Mouse (Mus musculus): ENCODE data around the gene Dap. TPM values are rescaled to one million over a fixed set of nuclear protein-coding genes. Genes with fewer than 3 reads are reported as not detected.
A peak's percentile ranks its signal among the peaks of the same experiment; 100 is the strongest.

The Dap gene
- polyA plus RNA-seq, 1 experiment from 2014 or later, result 107 TPM

DNA sequence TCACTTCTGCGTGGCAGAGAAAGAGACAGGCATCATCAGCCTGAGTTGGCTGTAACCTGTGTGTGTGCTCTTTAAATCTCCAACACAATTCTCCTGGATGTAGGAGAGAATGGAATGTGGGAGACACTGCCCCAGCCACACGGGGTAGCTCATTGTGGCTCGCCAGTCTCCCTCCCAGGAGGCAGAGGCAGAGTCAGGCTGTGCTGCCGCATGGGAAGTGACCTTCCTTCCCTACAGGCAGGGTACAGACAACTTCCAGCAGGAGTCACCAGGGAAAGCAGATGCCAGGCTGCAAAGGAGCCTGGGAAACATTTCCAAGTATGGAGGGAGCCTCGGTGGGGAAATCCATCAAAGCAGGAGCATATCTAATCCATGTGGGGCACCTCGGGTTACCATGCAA lies 81.1 kb downstream of the Dap start:
- H3K4me3 ChIP-seq (ENCODE audit: low read depth, low read length), result no peak overlapping the region
- H3K4me1 ChIP-seq (ENCODE audit: control insufficient read depth, insufficient read depth, low read length), result 0 out of 2 replicates have a peak, but pooled peaks cover 3% of the 10 kb centered on the region
- H3K27ac ChIP-seq (ENCODE audit: low read length), result no peak overlapping the region
- ATAC-seq (ENCODE audit: insufficient number of reproducible peaks, insufficient read depth, low FRiP score, low read depth), result no peak
- no peaks in the 10 kb centered on the region for H3K27me3 ChIP-seq (ENCODE audit: control insufficient read depth, insufficient read depth, low read length)
- WGBS, result 42% methylated on average over 6 of the region's 6 CpGs
- H3K9me3 ChIP-seq (ENCODE audit: control insufficient read depth, low read depth, low read length), result no peaks in the 10 kb centered on the region
- no peak overlapping the region for H3K4me2 ChIP-seq (replicated peaks; ENCODE audit: low read depth, low read length)
- H3K9ac ChIP-seq (replicated peaks; ENCODE audit: low read depth, low read length), result no peak overlapping the region
- H3K36me3 ChIP-seq (ENCODE audit: control insufficient read depth, insufficient read depth, low read length), result no peaks in the 10 kb centered on the region

GRCm38 (mm10) chr15:31306726-31307125 lies 82.6 kb downstream of the Dap start:
- no peak overlapping the region for H3K9ac ChIP-seq (replicated peaks; ENCODE audit: low read depth, low read length)
- H3K9me3 ChIP-seq (ENCODE audit: control insufficient read depth, low read depth, low read length), result no peaks in the 10 kb centered on the region
- H3K36me3 ChIP-seq (ENCODE audit: control insufficient read depth, insufficient read depth, low read length), result no peaks in the 10 kb centered on the region
- no peaks in the 10 kb centered on the region for H3K27me3 ChIP-seq (ENCODE audit: control insufficient read depth, insufficient read depth, low read length)
- no peak overlapping the region for H3K27ac ChIP-seq (ENCODE audit: low read length)
- no peak overlapping the region for H3K4me2 ChIP-seq (replicated peaks; ENCODE audit: low read depth, low read length)
- 0 out of 2 replicates have a peak, but pooled peaks cover 3% of the 10 kb centered on the region for H3K4me1 ChIP-seq (ENCODE audit: control insufficient read depth, insufficient read depth, low read length)
- H3K4me3 ChIP-seq (ENCODE audit: low read depth, low read length), result no peak overlapping the region
- no peak for ATAC-seq (ENCODE audit: insufficient number of reproducible peaks, insufficient read depth, low FRiP score, low read depth)
- WGBS, result 85% methylated on average over 4 of the region's 4 CpGs

- Histone ChIP-seq H3K36me3 (ENCODE audit: control insufficient read depth, insufficient read depth, low read length) (no peaks in the 10 kb centered on the region), H3K4me1 (ENCODE audit: control insufficient read depth, insufficient read depth, low read length) (no peaks in the 10 kb centered on the region), H3K27me3 (ENCODE audit: control insufficient read depth, insufficient read depth, low read length) (no peaks in the 10 kb centered on the region), H3K4me3 (ENCODE audit: low read depth, low read length) (no peak overlapping the region), H3K27ac (ENCODE audit: low read length) (no peak overlapping the region), H3K9me3 (ENCODE audit: control insufficient read depth, low read depth, low read length) (no peaks in the 10 kb centered on the region), H3K9ac (replicated peaks; ENCODE audit: low read depth, low read length) (no peak overlapping the region), H3K4me2 (replicated peaks; ENCODE audit: low read depth, low read length) (no peak overlapping the region)
- no peak for ATAC-seq (ENCODE audit: insufficient number of reproducible peaks, insufficient read depth, low FRiP score, low read depth)
- WGBS, result 67% methylated on average over 15 of the region's 15 CpGs
Observed at GRCm38 (mm10) chr15:31309526-31309925, 85.4 kb downstream of the Dap start.

DNA sequence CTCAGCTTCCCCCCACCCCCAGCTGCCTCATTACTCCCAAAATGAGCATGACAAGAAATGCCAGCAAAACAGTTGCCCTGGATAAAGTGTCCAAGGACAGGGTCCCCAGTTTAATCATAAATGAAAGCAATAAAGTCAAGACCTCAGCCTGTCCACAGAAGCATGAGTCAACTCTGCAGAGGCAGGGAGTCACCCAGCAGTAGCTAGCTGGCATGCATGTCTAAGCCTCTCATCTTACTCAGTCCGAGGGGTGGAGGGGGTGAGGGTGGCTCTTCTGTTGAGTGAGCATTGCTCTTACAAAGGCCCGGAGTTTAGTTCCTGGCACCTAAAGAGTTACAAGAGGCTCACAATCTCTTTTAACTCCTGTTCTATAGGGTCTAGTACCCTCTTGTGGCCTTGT lies 87.9 kb downstream of the Dap start:
- no peaks in the 10 kb centered on the region for H3K4me1 ChIP-seq (ENCODE audit: control insufficient read depth, insufficient read depth, low read length)
- H3K9me3 ChIP-seq (ENCODE audit: control insufficient read depth, low read depth, low read length), result no peaks in the 10 kb centered on the region
- H3K36me3 ChIP-seq (ENCODE audit: control insufficient read depth, insufficient read depth, low read length), result no peaks in the 10 kb centered on the region
- no peak overlapping the region for H3K27ac ChIP-seq (ENCODE audit: low read length)
- no peak for ATAC-seq (ENCODE audit: insufficient number of reproducible peaks, insufficient read depth, low FRiP score, low read depth)
- H3K9ac ChIP-seq (replicated peaks; ENCODE audit: low read depth, low read length), result no peak overlapping the region
- no peak overlapping the region for H3K4me3 ChIP-seq (ENCODE audit: low read depth, low read length)
- no peak overlapping the region for H3K4me2 ChIP-seq (replicated peaks; ENCODE audit: low read depth, low read length)
- H3K27me3 ChIP-seq (ENCODE audit: control insufficient read depth, insufficient read depth, low read length), result no peaks in the 10 kb centered on the region
- whole genome bisulfite sequencing, result 61% methylated on average over 2 of the region's 2 CpGs

- peak; percentile 73; the same call in 1 of the 2 replicates for ATAC-seq (ENCODE audit: insufficient number of reproducible peaks, insufficient read depth, low FRiP score, low read depth)
Observed at GRCm38 (mm10) chr15:31315630-31316231, 91.6 kb downstream of the Dap start.

GRCm38 (mm10) chr15:31317056-31317805 lies 93.1 kb downstream of the Dap start:
- no peak for ATAC-seq (ENCODE audit: insufficient number of reproducible peaks, insufficient read depth, low FRiP score, low read depth)
- Histone ChIP-seq H3K27me3 (ENCODE audit: control insufficient read depth, insufficient read depth, low read length) (no peaks in the 10 kb centered on the region), H3K4me1 (ENCODE audit: control insufficient read depth, insufficient read depth, low read length) (no peaks in the 10 kb centered on the region; the same call in 1 of the 2 replicates), H3K9me3 (ENCODE audit: control insufficient read depth, low read depth, low read length) (no peaks in the 10 kb centered on the region), H3K4me2 (replicated peaks; ENCODE audit: low read depth, low read length) (no peak overlapping the region), H3K4me3 (ENCODE audit: low read depth, low read length) (no peak overlapping the region), H3K9ac (replicated peaks; ENCODE audit: low read depth, low read length) (no peak overlapping the region), H3K27ac (ENCODE audit: low read length) (no peak overlapping the region), H3K36me3 (ENCODE audit: control insufficient read depth, insufficient read depth, low read length) (no peaks in the 10 kb centered on the region)
- WGBS, result 89% methylated on average over 3 of the region's 3 CpGs

More at GRCm38 (mm10) chr15:31315630-31316231, 91.6 kb downstream of the Dap start:
- Histone ChIP-seq H3K4me1 (ENCODE audit: control insufficient read depth, insufficient read depth, low read length) (no peaks in the 10 kb centered on the region; the same call in 1 of the 2 replicates), H3K27ac (ENCODE audit: low read length) (no peak overlapping the region), H3K4me2 (replicated peaks; ENCODE audit: low read depth, low read length) (no peak overlapping the region), H3K9me3 (ENCODE audit: control insufficient read depth, low read depth, low read length) (no peaks in the 10 kb centered on the region), H3K36me3 (ENCODE audit: control insufficient read depth, insufficient read depth, low read length) (no peaks in the 10 kb centered on the region), H3K4me3 (ENCODE audit: low read depth, low read length) (no peak overlapping the region), H3K27me3 (ENCODE audit: control insufficient read depth, insufficient read depth, low read length) (no peaks in the 10 kb centered on the region), H3K9ac (replicated peaks; ENCODE audit: low read depth, low read length) (no peak overlapping the region)
- 8% methylated on average over 5 of the region's 5 CpGs for WGBS

GRCm38 (mm10) chr15:31318158-31318955 lies 94.2 kb downstream of the Dap start:
- no peak overlapping the region for H3K4me2 ChIP-seq (replicated peaks; ENCODE audit: low read depth, low read length)
- H3K4me3 ChIP-seq (ENCODE audit: low read depth, low read length), result no peak overlapping the region
- ATAC-seq (ENCODE audit: insufficient number of reproducible peaks, insufficient read depth, low FRiP score, low read depth), result no peak
- no peaks in the 10 kb centered on the region for H3K9me3 ChIP-seq (ENCODE audit: control insufficient read depth, low read depth, low read length)
- no peak overlapping the region for H3K27ac ChIP-seq (ENCODE audit: low read length)
- WGBS, result 39% methylated on average over 6 of the region's 6 CpGs
- H3K36me3 ChIP-seq (ENCODE audit: control insufficient read depth, insufficient read depth, low read length), result no peaks in the 10 kb centered on the region
- H3K9ac ChIP-seq (replicated peaks; ENCODE audit: low read depth, low read length), result no peak overlapping the region
- no peaks in the 10 kb centered on the region; the same call in 1 of the 2 replicates for H3K4me1 ChIP-seq (ENCODE audit: control insufficient read depth, insufficient read depth, low read length)
- no peaks in the 10 kb centered on the region for H3K27me3 ChIP-seq (ENCODE audit: control insufficient read depth, insufficient read depth, low read length)

GRCm38 (mm10) chr15:31319046-31319445 lies 94.9 kb downstream of the Dap start:
- no peaks in the 10 kb centered on the region for H3K27me3 ChIP-seq (ENCODE audit: control insufficient read depth, insufficient read depth, low read length)
- no peak for ATAC-seq (ENCODE audit: insufficient number of reproducible peaks, insufficient read depth, low FRiP score, low read depth)
- WGBS, result 62% methylated on average over 4 of the region's 4 CpGs
- H3K4me1 ChIP-seq (ENCODE audit: control insufficient read depth, insufficient read depth, low read length), result no peaks in the 10 kb centered on the region; the same call in 1 of the 2 replicates
- no peak overlapping the region for H3K4me3 ChIP-seq (ENCODE audit: low read depth, low read length)
- no peak overlapping the region for H3K4me2 ChIP-seq (replicated peaks; ENCODE audit: low read depth, low read length)
- H3K27ac ChIP-seq (ENCODE audit: low read length), result no peak overlapping the region
- no peaks in the 10 kb centered on the region for H3K36me3 ChIP-seq (ENCODE audit: control insufficient read depth, insufficient read depth, low read length)
- no peak overlapping the region for H3K9ac ChIP-seq (replicated peaks; ENCODE audit: low read depth, low read length)
- H3K9me3 ChIP-seq (ENCODE audit: control insufficient read depth, low read depth, low read length), result no peaks in the 10 kb centered on the region
